Mouse (Mus musculus) forebrain, embryonic 11.5 days (tissue): ENCODE results near the gene Dus2. TPM values are rescaled to one million over a fixed set of nuclear protein-coding genes. Genes with fewer than 3 reads are reported as not detected.
"Not testable (repeated sequence)": the region's sequence is repeated elsewhere in the genome, so short reads cannot be mapped to it uniquely, and the experiment has no call there.

Experiments
- ATAC-seq: fragments of 200-750 bp; cut with Nextera tagmentation; replicated peaks from 2 replicates; pipeline ENCODE4 v1.8.0; 2017; ENCODE audit warnings: moderate TSS enrichment; ENCODE audit not compliant: low FRiP score
- DNase-seq: peaks from one replicate; pipeline ENCODE4 v3.0.0-alpha.2; 2017; ENCODE audit warnings: low spot score
- H3K27ac ChIP-seq: fragments of 300-500 bp; sonication (generic); 2 replicates; pipeline ENCODE4 v1.5.1; 2014; ENCODE audit warnings: low read depth, low read length
- H3K27me3 ChIP-seq: fragments of 300-500 bp; sonication (generic); 2 replicates; pipeline ENCODE4 v1.6.1; 2014; ENCODE audit warnings: mild to moderate bottlenecking, low read length, mixed read lengths; ENCODE audit not compliant: control insufficient read depth, insufficient read depth
- H3K36me3 ChIP-seq: fragments of 300-500 bp; sonication (generic); 2 replicates; pipeline ENCODE4 v1.6.1; 2014; ENCODE audit warnings: mild to moderate bottlenecking, low read length, moderate library complexity, mixed read lengths; ENCODE audit not compliant: control insufficient read depth, insufficient read depth
- H3K4me1 ChIP-seq: fragments of 300-500 bp; sonication (generic); replicated peaks from 2 replicates; pipeline ENCODE4 v1.6.1; 2014; ENCODE audit warnings: low read length, mixed read lengths; ENCODE audit not compliant: control insufficient read depth, insufficient read depth
- H3K4me2 ChIP-seq: fragments of 300-500 bp; sonication (generic); 2 replicates; pipeline ENCODE4 v1.6.1; 2014; ENCODE audit warnings: low read depth, mild to moderate bottlenecking, low read length, moderate library complexity, mixed read lengths; ENCODE audit not compliant: severe bottlenecking
- H3K4me3 ChIP-seq: fragments of 300-500 bp; sonication (generic); 2 replicates; pipeline ENCODE4 v1.5.1; 2014; ENCODE audit warnings: low read depth, low read length
- H3K9ac ChIP-seq: fragments of 300-500 bp; sonication (generic); 2 replicates; pipeline ENCODE4 v1.6.1; 2014; ENCODE audit warnings: low read length
- H3K9me3 ChIP-seq: fragments of 300-500 bp; sonication (generic); 2 replicates; pipeline ENCODE4 v1.6.1; 2016; ENCODE audit warnings: low read length, mixed read lengths; ENCODE audit not compliant: control insufficient read depth
- WGBS: fragments of 180-500 bp; shearing (Covaris S2); extraction: QIAGEN DNeasy Blood & Tissue Kit; methylation state at CpG from one replicate; pipeline ENCODE4 v1.1.7; 2014; 5-methylcytosine and 5-hydroxymethylcytosine counted together
- polyA plus RNA-seq: library from polyadenylated mRNA; unstranded; fragments of >200 nt; fragmentation: Nextera tagmentation; extraction: Ambion mirVana; gene quantifications from 2 replicates; pipeline ENCODE4 v1.2.1, GENCODE M21; 2014

Gene Dus2
- polyA plus RNA-seq, 1 experiment from 2014 or later: 16.5 TPM

- DNase-seq: no peak
- 92% methylated on average over 2 of the region's 2 CpGs for WGBS
- Histone ChIP-seq H3K27me3 (no peaks in the 10 kb centered on the region), H3K9ac (no peak overlapping the region), H3K27ac (no peak overlapping the region), H3K4me3 (no peak overlapping the region), H3K4me1 (no peaks in the 10 kb centered on the region), H3K36me3 (no peaks in the 10 kb centered on the region), H3K9me3 (no peaks in the 10 kb centered on the region), H3K4me2 (no peak overlapping the region)
- ATAC-seq: no peak
Observed at GRCm38 (mm10) chr8:105998971-105999370, 7.8 kb downstream of the Dus2 start.

- Histone ChIP-seq H3K4me2 (no peak overlapping the region), H3K36me3 (no peaks in the 10 kb centered on the region), H3K27me3 (no peaks in the 10 kb centered on the region), H3K4me1 (no peaks in the 10 kb centered on the region), H3K4me3 (no peak overlapping the region), H3K9ac (no peak overlapping the region), H3K27ac (no peak overlapping the region), H3K9me3 (no peaks in the 10 kb centered on the region)
- DNase-seq (no peak), ATAC-seq (no peak)
- WGBS: 83% methylated on average over 4 of the region's 4 CpGs
Observed at GRCm38 (mm10) chr8:106001908-106002307, 10.8 kb downstream of the Dus2 start.

GRCm38 (mm10) chr8:106004538-106005207 lies 13.5 kb downstream of the Dus2 start:
- H3K27ac ChIP-seq: no peak overlapping the region
- H3K4me2 ChIP-seq: no peak overlapping the region
- DNase-seq (no peak), ATAC-seq (no peak)
- H3K27me3 ChIP-seq: no peaks in the 10 kb centered on the region
- H3K4me1 ChIP-seq: no peaks in the 10 kb centered on the region
- 83% methylated on average over 8 of the region's 8 CpGs for WGBS
- no peak overlapping the region for H3K4me3 ChIP-seq
- no peaks in the 10 kb centered on the region; the same call in 1 of the 2 replicates for H3K36me3 ChIP-seq
- no peaks in the 10 kb centered on the region for H3K9me3 ChIP-seq
- no peak overlapping the region for H3K9ac ChIP-seq

- Histone ChIP-seq H3K27me3 (no peaks in the 10 kb centered on the region), H3K27ac (no peak within 1 kb of the TSS), H3K4me2 (no peak within 1 kb of the TSS), H3K9me3 (no peaks in the 10 kb centered on the region), H3K9ac (no peak within 1 kb of the TSS), H3K4me1 (peaks cover 4% of the 10 kb centered on the region), H3K36me3 (no peaks in the 10 kb centered on the region; the same call in 1 of the 2 replicates), H3K4me3 (no peak within 1 kb of the TSS)
- 86% methylated on average over 4 of the region's 4 CpGs for WGBS
- ATAC-seq (no peak), DNase-seq (no peak)
Observed at GRCm38 (mm10) chr8:106005875-106006274, 14.7 kb downstream of the Dus2 start, which contains the start of gene Dpep2nb. Dpep2nb (minus strand) TSS chr8:106005975.

- ATAC-seq (no peak), DNase-seq (no peak)
- Histone ChIP-seq H3K9ac (no peak overlapping the region), H3K4me1 (peaks cover 4% of the 10 kb centered on the region), H3K27ac (no peak overlapping the region), H3K36me3 (no peaks in the 10 kb centered on the region; the same call in 1 of the 2 replicates), H3K9me3 (no peaks in the 10 kb centered on the region), H3K4me3 (no peak overlapping the region), H3K4me2 (no peak overlapping the region), H3K27me3 (no peaks in the 10 kb centered on the region)
- WGBS: 87% methylated on average over 4 of the region's 4 CpGs
Observed at GRCm38 (mm10) chr8:106006413-106006812, 15.3 kb downstream of the Dus2 start.

- 83% methylated on average over 3 of the region's 3 CpGs for WGBS
Observed at GRCm38 (mm10) chr8:106007135-106007534, 16.0 kb downstream of the Dus2 start.

GRCm38 (mm10) chr8:106007891-106008290 lies 16.8 kb downstream of the Dus2 start:
- not testable (repeated sequence) for H3K9ac ChIP-seq, H3K27ac ChIP-seq, H3K27me3 ChIP-seq, DNase-seq, H3K4me1 ChIP-seq, H3K4me2 ChIP-seq, H3K9me3 ChIP-seq, H3K36me3 ChIP-seq, ATAC-seq, H3K4me3 ChIP-seq
- WGBS: 66% methylated on average over 3 of the region's 3 CpGs

More at GRCm38 (mm10) chr8:106007135-106007534, 16.0 kb downstream of the Dus2 start:
- ATAC-seq: no peak
- Histone ChIP-seq H3K36me3 (no peaks in the 10 kb centered on the region; the same call in 1 of the 2 replicates), H3K9me3 (no peaks in the 10 kb centered on the region), H3K27ac (no peak overlapping the region), H3K4me1 (peaks cover 4% of the 10 kb centered on the region), H3K4me2 (no peak overlapping the region), H3K27me3 (no peaks in the 10 kb centered on the region), H3K9ac (no peak overlapping the region), H3K4me3 (no peak overlapping the region)
- DNase-seq: no peak

GRCm38 (mm10) chr8:106010748-106011642 lies 19.9 kb downstream of the Dus2 start:
- Histone ChIP-seq H3K4me3 (peak overlapping the region; percentile 93), H3K9me3 (no peaks in the 10 kb centered on the region), H3K36me3 (no peaks in the 10 kb centered on the region; the same call in 1 of the 2 replicates), H3K9ac (peak overlapping the region; percentile 84), H3K27me3 (no peaks in the 10 kb centered on the region), H3K27ac (no peak overlapping the region), H3K4me1 (peaks cover 4% of the 10 kb centered on the region), H3K4me2 (peak overlapping the region; percentile 96)
- WGBS: 1% methylated on average over 74 of the region's 74 CpGs
- peak; percentile 95 for DNase-seq
- ATAC-seq: peak; percentile 94
